Mouse (Mus musculus): ENCODE results near the gene Slc44a3. TPM values are rescaled to one million over a fixed set of nuclear protein-coding genes. Genes with fewer than 3 reads are reported as not detected.

The Slc44a3 gene
- polyA plus RNA-seq, 2 experiments: 4.8 to 10.7 TPM

DNA sequence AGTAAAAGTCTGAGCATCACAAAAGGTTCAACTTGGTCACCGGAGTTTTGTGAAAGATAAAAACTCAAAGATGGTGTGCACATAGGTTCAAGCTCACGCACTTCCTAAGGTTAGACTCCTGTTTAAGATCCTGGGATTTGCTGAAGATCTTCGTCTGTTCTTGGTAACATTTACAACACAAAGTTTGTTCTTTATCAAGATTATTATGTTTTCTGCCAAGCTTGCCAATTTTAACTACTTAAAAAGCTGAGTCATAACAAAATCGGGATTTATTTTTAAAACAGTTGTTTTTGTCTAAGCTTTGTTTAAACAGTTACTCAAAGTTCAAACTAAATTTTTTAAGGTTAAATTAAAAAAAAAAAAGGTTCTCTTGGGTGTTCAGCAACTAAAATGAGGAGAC, 34.7 kb upstream of the Slc44a3 start:
- ATAC-seq (ENCODE audit: insufficient read depth): no peak
- H3K4me1 ChIP-seq (replicated peaks; ENCODE audit: control insufficient read depth in 2 of 2, insufficient read depth in 2 of 2, low read length in 1 of 2): no peaks in the 10 kb centered on the region
- no peak overlapping the region for H3K9ac ChIP-seq (replicated peaks)
- H3K4me2 ChIP-seq (ENCODE audit: low read depth): no peak overlapping the region
- no peak for DNase-seq (ENCODE audit: low read depth in 3 of 3, low spot score in 3 of 3)
- no peak overlapping the region for H3K27ac ChIP-seq
- H3K36me3 ChIP-seq (replicated peaks; ENCODE audit: control insufficient read depth, insufficient read depth, low read depth): no peaks in the 10 kb centered on the region
- TF ChIP-seq EP300 (IDR thresholded peaks at IDR 0.05; ENCODE audit: low read depth): no peak
- no peaks in the 10 kb centered on the region for H3K27me3 ChIP-seq (ENCODE audit: control insufficient read depth, insufficient read depth, low read length)
- WGBS (ENCODE audit: insufficient replicate concordance): 60% methylated on average over 4 of the region's 4 CpGs
- H3K4me3 ChIP-seq (ENCODE audit: insufficient read depth in 1 of 2, low read depth in 2 of 2, low read length in 2 of 2): no peak overlapping the region
- no peaks in the 10 kb centered on the region for H3K9me3 ChIP-seq (ENCODE audit: control insufficient read depth, low read length)

GRCm38 (mm10) chr3:121561803-121562202, 29.6 kb upstream of the Slc44a3 start:
- no peak overlapping the region for H3K4me3 ChIP-seq (ENCODE audit: insufficient read depth in 1 of 2, low read depth in 2 of 2, low read length in 2 of 2)
- no peaks in the 10 kb centered on the region for H3K36me3 ChIP-seq (replicated peaks; ENCODE audit: control insufficient read depth, insufficient read depth, low read depth)
- no peak overlapping the region for H3K9ac ChIP-seq (replicated peaks)
- ATAC-seq (ENCODE audit: insufficient read depth) (no peak), DNase-seq (ENCODE audit: low read depth in 3 of 3, low spot score in 3 of 3) (no peak)
- WGBS (ENCODE audit: insufficient replicate concordance): 52% methylated on average over 3 of the region's 3 CpGs
- no peaks in the 10 kb centered on the region for H3K27me3 ChIP-seq (ENCODE audit: control insufficient read depth, insufficient read depth, low read length)
- no peak overlapping the region for H3K4me2 ChIP-seq (ENCODE audit: low read depth)
- H3K9me3 ChIP-seq (ENCODE audit: control insufficient read depth, low read length): no peaks in the 10 kb centered on the region
- TF ChIP-seq CTCF (IDR thresholded peaks at IDR 0.05; ENCODE audit: low read depth) (no peak), EP300 (IDR thresholded peaks at IDR 0.05; ENCODE audit: low read depth) (no peak)
- H3K27ac ChIP-seq: no peak overlapping the region
- H3K4me1 ChIP-seq (replicated peaks; ENCODE audit: control insufficient read depth in 2 of 2, insufficient read depth in 2 of 2, low read length in 1 of 2): peaks cover 0 to 1% of the 10 kb centered on the region in 2 experiments; a peak in 1 of 4 replicates

DNA sequence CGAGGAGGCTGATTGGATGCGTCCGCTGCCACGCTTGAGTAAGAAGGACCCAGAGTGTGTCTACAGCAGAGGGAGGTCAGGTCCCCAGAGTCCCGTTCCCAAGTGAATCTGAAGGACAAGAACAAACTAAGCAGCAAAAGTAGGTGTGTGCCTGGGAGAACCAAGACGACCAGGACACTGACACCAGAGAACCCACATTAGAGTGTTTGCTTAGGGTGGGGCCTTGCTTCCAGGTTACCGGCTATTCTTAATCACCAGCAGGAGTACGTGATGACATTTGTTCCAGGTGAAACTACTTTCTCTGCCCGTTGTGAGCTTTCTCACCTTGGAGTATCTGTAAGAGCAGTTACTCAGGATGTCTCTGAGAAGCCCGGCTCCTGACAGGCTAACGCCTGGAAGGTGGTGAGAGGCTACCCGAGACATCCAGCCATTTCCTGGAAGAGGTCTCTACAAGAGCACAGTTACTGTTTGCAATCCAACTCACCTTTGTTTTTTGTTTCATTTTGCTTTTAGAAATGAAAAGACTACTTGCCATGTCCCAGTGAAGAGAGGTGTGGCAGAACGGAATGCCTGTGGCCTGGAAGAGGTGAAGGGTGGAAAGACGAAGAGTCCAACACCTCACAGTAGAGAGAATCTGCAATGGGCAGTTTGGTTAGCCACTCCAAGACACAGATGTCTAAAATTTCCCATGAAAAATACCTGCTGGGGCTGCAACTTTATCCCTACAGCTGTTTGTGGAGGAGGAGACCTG, 28.1 kb upstream of the Slc44a3 start:
- 74% methylated on average over 14 of the region's 14 CpGs for WGBS (ENCODE audit: insufficient replicate concordance)
- ATAC-seq (ENCODE audit: insufficient read depth): no peak

GRCm38 (mm10) chr3:121559406-121560114, 27.4 kb upstream of the Slc44a3 start:
- H3K36me3 ChIP-seq (replicated peaks; ENCODE audit: control insufficient read depth, insufficient read depth, low read depth): no peaks in the 10 kb centered on the region
- H3K9ac ChIP-seq (replicated peaks): no peak overlapping the region
- WGBS (ENCODE audit: insufficient replicate concordance): 69% methylated on average over 15 of the region's 15 CpGs
- no peak overlapping the region for H3K27ac ChIP-seq
- no peak overlapping the region for H3K4me3 ChIP-seq (ENCODE audit: insufficient read depth in 1 of 2, low read depth in 2 of 2, low read length in 2 of 2)
- TF ChIP-seq CTCF (IDR thresholded peaks at IDR 0.05; ENCODE audit: low read depth) (no peak), EP300 (IDR thresholded peaks at IDR 0.05; ENCODE audit: low read depth) (no peak)
- peaks cover 0 to 11% of the 10 kb centered on the region in 2 experiments; a peak in 2 of 4 replicates for H3K4me1 ChIP-seq (replicated peaks; ENCODE audit: control insufficient read depth in 2 of 2, insufficient read depth in 2 of 2, low read length in 1 of 2)
- no peak for ATAC-seq (ENCODE audit: insufficient read depth)
- H3K4me2 ChIP-seq (ENCODE audit: low read depth): no peak overlapping the region
- H3K9me3 ChIP-seq (ENCODE audit: control insufficient read depth, low read length): no peaks in the 10 kb centered on the region
- DNase-seq (ENCODE audit: low read depth in 3 of 3, low spot score in 3 of 3): no peak
- H3K27me3 ChIP-seq (ENCODE audit: control insufficient read depth, insufficient read depth, low read length): no peaks in the 10 kb centered on the region

More for the DNA sequence above, 28.1 kb upstream of the Slc44a3 start:
- Histone ChIP-seq H3K27ac (no peak overlapping the region), H3K27me3 (ENCODE audit: control insufficient read depth, insufficient read depth, low read length) (no peaks in the 10 kb centered on the region), H3K9ac (replicated peaks) (no peak overlapping the region), H3K4me3 (ENCODE audit: insufficient read depth in 1 of 2, low read depth in 2 of 2, low read length in 2 of 2) (no peak overlapping the region), H3K4me2 (ENCODE audit: low read depth) (no peak overlapping the region), H3K36me3 (replicated peaks; ENCODE audit: control insufficient read depth, insufficient read depth, low read depth) (no peaks in the 10 kb centered on the region), H3K9me3 (ENCODE audit: control insufficient read depth, low read length) (no peaks in the 10 kb centered on the region), H3K4me1 (replicated peaks; ENCODE audit: control insufficient read depth in 2 of 2, insufficient read depth in 2 of 2, low read length in 1 of 2) (peaks cover 0 to 11% of the 10 kb centered on the region in 2 experiments; a peak in 2 of 4 replicates)
- DNase-seq (ENCODE audit: low read depth in 3 of 3, low spot score in 3 of 3): no peak
- TF ChIP-seq EP300 (IDR thresholded peaks at IDR 0.05; ENCODE audit: low read depth) (no peak), CTCF (IDR thresholded peaks at IDR 0.05; ENCODE audit: low read depth) (no peak)

DNA sequence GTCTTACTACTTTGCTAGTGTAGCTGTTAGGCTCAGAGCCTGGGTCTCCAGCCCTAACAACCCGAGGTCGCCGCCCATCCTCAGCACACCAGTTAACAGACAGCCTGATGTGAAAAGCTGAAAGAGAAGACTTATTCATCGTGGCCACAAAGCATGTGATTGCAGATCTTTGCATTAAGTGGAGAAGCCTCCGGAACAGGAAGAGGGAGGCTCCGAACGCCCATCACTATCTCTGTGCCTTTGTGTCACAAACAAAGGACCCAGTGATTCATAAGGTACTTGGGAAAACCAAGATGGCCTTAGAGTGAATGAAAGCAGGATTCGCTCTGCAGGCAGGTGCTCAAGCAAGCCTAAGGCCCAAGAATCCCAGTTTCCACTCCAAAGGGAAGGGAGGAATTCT, 26.7 kb upstream of the Slc44a3 start:
- H3K9me3 ChIP-seq (ENCODE audit: control insufficient read depth, low read length): no peaks in the 10 kb centered on the region
- DNase-seq (ENCODE audit: low read depth in 3 of 3, low spot score in 3 of 3) (no peak), ATAC-seq (ENCODE audit: insufficient read depth) (no peak)
- H3K9ac ChIP-seq (replicated peaks): no peak overlapping the region
- H3K4me3 ChIP-seq (ENCODE audit: insufficient read depth in 1 of 2, low read depth in 2 of 2, low read length in 2 of 2): no peak overlapping the region
- peaks cover 0 to 11% of the 10 kb centered on the region in 2 experiments; a peak in 2 of 4 replicates for H3K4me1 ChIP-seq (replicated peaks; ENCODE audit: control insufficient read depth in 2 of 2, insufficient read depth in 2 of 2, low read length in 1 of 2)
- TF ChIP-seq CTCF (IDR thresholded peaks at IDR 0.05; ENCODE audit: low read depth): no peak
- TF ChIP-seq EP300 (IDR thresholded peaks at IDR 0.05; ENCODE audit: low read depth): no peak
- H3K4me2 ChIP-seq (ENCODE audit: low read depth): no peak overlapping the region
- 77% methylated on average over 8 of the region's 8 CpGs for WGBS (ENCODE audit: insufficient replicate concordance)
- no peaks in the 10 kb centered on the region for H3K27me3 ChIP-seq (ENCODE audit: control insufficient read depth, insufficient read depth, low read length)
- no peak overlapping the region for H3K27ac ChIP-seq
- H3K36me3 ChIP-seq (replicated peaks; ENCODE audit: control insufficient read depth, insufficient read depth, low read depth): no peaks in the 10 kb centered on the region
